Mouse (Mus musculus) embryonic facial prominence, embryonic 14.5 days (tissue): Measurements from ENCODE around the gene Fut1. TPM values are rescaled to one million over a fixed set of nuclear protein-coding genes. Genes with fewer than 3 reads are reported as not detected.

Experiments used
- ATAC-seq: fragments of 200-750 bp; cut with Nextera tagmentation; 2 replicates; pipeline ENCODE4 v1.8.0; 2017; ENCODE audit warnings: low read depth, moderate number of reproducible peaks, moderate TSS enrichment
- DNase-seq: peaks from one replicate; pipeline ENCODE4 v3.0.0-alpha.2; 2015; ENCODE audit warnings: low spot score
- H3K27ac ChIP-seq: fragments of 300-500 bp; sonication (generic); replicated peaks from 2 replicates; pipeline ENCODE4 v1.5.1; 2014; ENCODE audit warnings: low read depth, mild to moderate bottlenecking, low read length, moderate library complexity
- H3K27me3 ChIP-seq: fragments of 300-500 bp; sonication (generic); replicated peaks from 2 replicates; pipeline ENCODE4 v1.6.1; 2014; ENCODE audit warnings: low read length; ENCODE audit not compliant: control insufficient read depth, insufficient read depth
- H3K36me3 ChIP-seq: fragments of 300-500 bp; sonication (generic); 2 replicates; pipeline ENCODE4 v1.6.1; 2014; ENCODE audit warnings: low read length, mixed read lengths; ENCODE audit not compliant: control insufficient read depth, insufficient read depth
- H3K4me1 ChIP-seq: fragments of 300-500 bp; sonication (generic); 2 replicates; pipeline ENCODE4 v1.6.1; 2014; ENCODE audit warnings: antibody characterized with exemption, low read length; ENCODE audit not compliant: control insufficient read depth, insufficient read depth
- H3K4me2 ChIP-seq: fragments of 300-500 bp; sonication (generic); 2 replicates; pipeline ENCODE4 v1.6.1; 2014; ENCODE audit warnings: low read depth, mild to moderate bottlenecking, low read length, moderate library complexity, mixed read lengths
- H3K4me3 ChIP-seq: fragments of 300-500 bp; sonication (generic); 2 replicates; pipeline ENCODE4 v1.5.1; 2014; ENCODE audit warnings: low read depth, mild to moderate bottlenecking, low read length
- H3K9ac ChIP-seq: fragments of 300-500 bp; sonication (generic); 2 replicates; pipeline ENCODE4 v1.6.1; 2014; ENCODE audit warnings: low read depth, mild to moderate bottlenecking, low read length, moderate library complexity, mixed read lengths
- H3K9me3 ChIP-seq: fragments of 300-500 bp; sonication (generic); 2 replicates; pipeline ENCODE4 v1.6.1; 2016; ENCODE audit warnings: low read length; ENCODE audit not compliant: control insufficient read depth
- WGBS: fragments of 180-500 bp; shearing (Covaris S2); extraction: QIAGEN DNeasy Blood & Tissue Kit; methylation state at CpG from one replicate; pipeline ENCODE4 v1.1.7; 2014; 5-methylcytosine and 5-hydroxymethylcytosine counted together
- polyA plus RNA-seq: library from polyadenylated mRNA; unstranded; fragments of >200 nt; fragmentation: Nextera tagmentation; extraction: Ambion mirVana; gene quantifications from 2 replicates; pipeline ENCODE4 v1.2.1, GENCODE M21; 2014

Gene Fut1
- polyA plus RNA-seq, 1 experiment from 2014 or later: 1.3 TPM

- H3K27me3 ChIP-seq: no peaks in the 10 kb centered on the region
- H3K4me3 ChIP-seq: no peak overlapping the region
- DNase-seq: no peak
- H3K9ac ChIP-seq: no peak overlapping the region
- H3K27ac ChIP-seq: no peak overlapping the region
- H3K4me2 ChIP-seq: no peak overlapping the region
- WGBS: 72% methylated on average over 1 of the region's 1 CpGs
- no peaks in the 10 kb centered on the region for H3K36me3 ChIP-seq
- no peak for ATAC-seq
- H3K9me3 ChIP-seq: no peaks in the 10 kb centered on the region
- 0 out of 2 replicates have a peak, but pooled peaks cover 5% of the 10 kb centered on the region for H3K4me1 ChIP-seq
Observed at GRCm38 (mm10) chr7:45596107-45596506, 21.0 kb upstream of the Fut1 start.

- no peak for ATAC-seq
Observed at GRCm38 (mm10) chr7:45597013-45597412, 20.1 kb upstream of the Fut1 start.

GRCm38 (mm10) chr7:45597527-45597926 is 19.6 kb upstream of the Fut1 start:
- Histone ChIP-seq H3K36me3 (no peaks in the 10 kb centered on the region), H3K9me3 (no peaks in the 10 kb centered on the region), H3K27ac (no peak overlapping the region), H3K4me2 (no peak overlapping the region), H3K4me1 (0 out of 2 replicates have a peak, but pooled peaks cover 5% of the 10 kb centered on the region), H3K4me3 (no peak overlapping the region), H3K9ac (no peak overlapping the region), H3K27me3 (no peaks in the 10 kb centered on the region)
- DNase-seq (no peak), ATAC-seq (no peak)
- WGBS: 89% methylated on average over 6 of the region's 6 CpGs

More at GRCm38 (mm10) chr7:45597013-45597412, 20.1 kb upstream of the Fut1 start:
- Histone ChIP-seq H3K4me1 (0 out of 2 replicates have a peak, but pooled peaks cover 5% of the 10 kb centered on the region), H3K36me3 (no peaks in the 10 kb centered on the region), H3K27ac (no peak overlapping the region), H3K27me3 (no peaks in the 10 kb centered on the region), H3K4me2 (no peak overlapping the region), H3K9ac (no peak overlapping the region), H3K9me3 (no peaks in the 10 kb centered on the region), H3K4me3 (no peak overlapping the region)
- 91% methylated on average over 5 of the region's 5 CpGs for WGBS
- DNase-seq: no peak

- H3K4me2 ChIP-seq: no peak overlapping the region
- H3K4me3 ChIP-seq: no peak overlapping the region
- H3K9ac ChIP-seq: no peak overlapping the region
- WGBS: 41% methylated on average over 18 of the region's 18 CpGs
- ATAC-seq (no peak), DNase-seq (peak; percentile 45)
- no peak overlapping the region for H3K27ac ChIP-seq
- no peaks in the 10 kb centered on the region for H3K9me3 ChIP-seq
- H3K27me3 ChIP-seq: no peaks in the 10 kb centered on the region
- H3K36me3 ChIP-seq: no peaks in the 10 kb centered on the region
- 0 out of 2 replicates have a peak, but pooled peaks cover 5% of the 10 kb centered on the region for H3K4me1 ChIP-seq
Observed at GRCm38 (mm10) chr7:45598960-45599879, 17.9 kb upstream of the Fut1 start.

- Histone ChIP-seq H3K4me1 (no peaks in the 10 kb centered on the region), H3K27ac (peak overlapping the region; percentile 55), H3K27me3 (no peaks in the 10 kb centered on the region), H3K9ac (no peak overlapping the region), H3K4me2 (no peak overlapping the region), H3K9me3 (no peaks in the 10 kb centered on the region), H3K36me3 (no peaks in the 10 kb centered on the region), H3K4me3 (no peak overlapping the region)
- DNase-seq (peak; percentile 49), ATAC-seq (no peak)
- WGBS: 74% methylated on average over 9 of the region's 9 CpGs
Observed at GRCm38 (mm10) chr7:45605704-45606289, 11.3 kb upstream of the Fut1 start.

- H3K4me3 ChIP-seq: no peak overlapping the region
- no peak for DNase-seq
- no peak overlapping the region for H3K9ac ChIP-seq
- H3K27ac ChIP-seq: no peak overlapping the region
- no peaks in the 10 kb centered on the region for H3K36me3 ChIP-seq
- H3K4me2 ChIP-seq: no peak overlapping the region
- WGBS: 85% methylated on average over 1 of the region's 1 CpGs
- no peak for ATAC-seq
- H3K27me3 ChIP-seq: no peaks in the 10 kb centered on the region
- H3K4me1 ChIP-seq: no peaks in the 10 kb centered on the region
- H3K9me3 ChIP-seq: no peaks in the 10 kb centered on the region
Observed at GRCm38 (mm10) chr7:45609511-45609910, 7.6 kb upstream of the Fut1 start.

GRCm38 (mm10) chr7:45616277-45616676 is 812 bp upstream of the Fut1 start:
- Histone ChIP-seq H3K36me3 (no peaks in the 10 kb centered on the region), H3K4me1 (peaks cover 19% of the 10 kb centered on the region), H3K27me3 (peaks cover 20% of the 10 kb centered on the region), H3K9ac (no peak overlapping the region), H3K4me2 (no peak overlapping the region), H3K9me3 (no peaks in the 10 kb centered on the region), H3K27ac (peak overlapping the region; percentile 75), H3K4me3 (no peak overlapping the region)
- 12% methylated on average over 6 of the region's 6 CpGs for WGBS
- ATAC-seq (peak; percentile 81), DNase-seq (peak; percentile 84)

- Histone ChIP-seq H3K9ac (no peak overlapping the region), H3K27ac (no peak overlapping the region), H3K9me3 (no peaks in the 10 kb centered on the region), H3K4me3 (no peak overlapping the region), H3K4me2 (no peak overlapping the region), H3K27me3 (peaks cover 20% of the 10 kb centered on the region), H3K36me3 (no peaks in the 10 kb centered on the region), H3K4me1 (peaks cover 19% of the 10 kb centered on the region)
- DNase-seq (no peak), ATAC-seq (no peak)
- WGBS: 80% methylated on average over 5 of the region's 5 CpGs
Observed at GRCm38 (mm10) chr7:45618316-45618715, 1.2 kb downstream of the Fut1 start.
